Mouse (Mus musculus) skeletal muscle tissue, adult 2 months (tissue): Measurements from ENCODE around the gene Eif4g3.
A peak's percentile ranks its signal among the peaks of the same experiment; 100 is the strongest.

ENCODE experiments used
- DNase-seq: peaks from one replicate; pipeline ENCODE4 v3.0.0-alpha.2; 2012; ENCODE audit warnings: low read depth, low spot score

Gene Eif4g3

DNA sequence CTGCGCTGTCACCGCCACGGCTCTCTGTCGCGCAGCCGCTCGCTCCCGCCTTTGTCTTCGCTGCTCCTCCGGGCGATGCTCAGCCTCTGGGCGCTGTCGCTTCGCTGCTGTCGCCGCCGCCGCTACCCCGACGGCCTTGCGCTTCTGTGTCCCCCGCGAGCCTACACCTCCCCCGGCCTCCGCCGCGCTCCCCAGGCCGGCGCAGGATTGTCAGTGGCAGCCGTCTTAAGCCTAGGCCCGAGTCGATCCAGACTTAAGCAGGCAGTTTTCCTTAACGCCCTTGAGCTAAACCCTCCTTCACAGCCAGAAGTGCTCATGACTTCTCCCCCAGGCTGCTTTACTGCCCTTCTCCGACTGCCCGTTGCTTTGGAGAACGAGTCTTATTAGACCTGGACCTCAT lies 224.6 kb downstream of the Eif4g3 start:
- DNase-seq: peak; percentile 19

GRCm38 (mm10) chr4:138217951-138218685 lies 225.3 kb downstream of the Eif4g3 start:
- no peak for DNase-seq

GRCm38 (mm10) chr4:138219331-138219730 lies 226.5 kb downstream of the Eif4g3 start:
- DNase-seq: no peak

GRCm38 (mm10) chr4:138220761-138221160 lies 227.9 kb downstream of the Eif4g3 start:
- DNase-seq: no peak

GRCm38 (mm10) chr4:138221406-138221805 lies 228.6 kb downstream of the Eif4g3 start:
- DNase-seq: no peak

GRCm38 (mm10) chr4:138222396-138222795 lies 229.6 kb downstream of the Eif4g3 start:
- no peak for DNase-seq

DNA sequence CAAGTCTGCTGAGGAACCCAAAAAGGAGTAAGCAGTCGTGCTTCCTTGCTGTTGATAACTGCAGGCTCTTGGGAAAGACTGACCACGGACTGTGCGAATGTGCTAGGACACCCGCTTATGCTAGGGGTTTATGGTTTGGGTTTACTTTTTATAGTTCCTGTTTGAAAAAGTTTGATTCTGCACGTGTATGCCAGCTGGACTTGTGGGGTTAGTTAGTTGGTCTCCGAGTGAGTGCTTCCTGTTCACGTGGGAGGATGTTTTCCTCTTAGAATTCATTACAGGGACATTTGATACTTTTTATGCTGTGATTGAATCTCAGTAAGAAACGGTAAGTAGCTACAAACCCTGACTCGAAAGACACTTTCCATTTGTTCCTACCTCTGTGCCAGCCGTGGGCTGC lies 230.8 kb downstream of the Eif4g3 start:
- DNase-seq: no peak

DNA sequence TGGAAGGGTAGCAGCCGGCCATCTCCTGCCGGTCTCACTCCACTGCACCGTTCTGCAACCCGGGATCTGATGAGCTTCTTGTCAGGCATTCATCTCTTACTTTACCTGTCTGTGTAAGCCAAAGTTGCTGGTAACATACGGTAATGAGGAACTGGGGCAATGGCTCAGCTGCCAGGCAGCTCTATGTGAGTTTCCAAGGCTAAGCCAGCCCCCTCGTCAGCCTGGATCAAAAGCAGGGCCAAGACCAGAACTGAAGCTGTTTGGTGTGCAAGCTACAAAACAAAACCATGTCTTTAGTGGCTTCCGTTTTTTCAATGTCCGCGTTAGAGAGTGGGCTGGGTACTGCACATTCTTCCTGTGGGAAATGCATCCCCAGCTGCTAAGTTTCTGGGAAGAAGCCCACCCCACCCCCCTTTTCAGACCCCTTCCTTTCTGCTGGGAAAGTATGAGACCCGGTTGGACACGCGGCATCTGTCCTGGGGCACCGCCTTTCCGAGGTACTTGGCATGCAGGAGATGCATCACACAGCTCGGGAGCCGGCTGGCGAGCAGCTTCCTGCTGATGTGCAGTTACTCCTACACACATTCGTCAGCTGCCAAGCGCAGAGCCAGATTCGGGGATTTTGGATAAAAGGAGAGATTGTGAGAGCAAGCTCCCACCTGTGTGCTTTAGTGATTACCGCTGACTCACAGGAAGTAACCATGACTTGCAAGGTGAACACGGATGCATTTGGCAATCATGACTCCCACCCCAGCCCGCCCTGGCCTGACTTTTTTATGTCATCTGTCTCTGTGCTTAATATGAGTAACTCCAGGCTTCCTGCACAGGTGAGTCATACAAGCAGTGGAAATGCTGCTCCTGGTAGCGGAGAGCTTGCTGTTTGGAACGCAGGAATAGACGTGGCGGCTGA lies 254.2 kb downstream of the Eif4g3 start:
- DNase-seq: no peak

DNA sequence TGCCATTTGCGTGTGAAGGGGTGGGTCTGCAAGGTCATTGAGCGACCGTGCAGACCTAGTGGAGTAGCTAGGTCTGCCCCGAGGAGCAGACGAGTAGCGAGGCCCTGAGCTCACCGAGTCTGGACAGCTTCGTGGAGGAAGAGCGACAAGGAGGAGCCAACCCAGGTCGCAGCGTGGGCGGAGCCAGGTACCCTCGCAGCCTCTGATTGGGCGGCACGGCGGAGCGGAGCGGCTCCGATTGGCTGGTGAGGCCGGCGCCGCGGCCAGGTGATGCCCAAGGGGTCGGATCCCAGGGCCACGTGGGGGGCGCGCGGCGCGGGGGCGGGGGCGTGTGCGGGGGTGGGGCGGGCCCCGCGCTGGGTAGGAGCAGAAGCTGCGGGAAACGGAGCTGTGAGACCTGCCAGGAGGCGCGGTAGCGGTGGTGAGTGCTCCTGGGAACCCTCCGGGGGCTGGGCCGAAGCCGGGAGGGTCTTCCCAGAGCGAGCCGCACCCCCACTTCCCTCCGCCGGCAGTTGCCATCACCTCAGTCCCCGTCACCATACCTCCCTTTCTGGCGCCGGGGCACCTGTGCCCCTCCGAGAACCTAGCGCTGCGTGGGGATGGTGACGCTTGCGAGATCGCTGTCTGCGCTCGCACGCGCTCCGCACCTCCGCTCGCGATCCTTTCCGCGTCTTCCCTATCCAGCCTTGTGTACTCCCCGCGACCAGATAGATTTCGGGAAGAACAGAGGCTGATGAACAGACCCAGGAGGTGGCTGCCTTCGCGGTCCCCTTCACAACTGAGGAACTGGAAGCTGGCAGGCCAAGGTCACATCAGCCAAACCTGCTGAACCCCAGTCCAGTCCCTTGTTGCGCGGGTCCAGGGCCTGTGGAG lies 257.5 kb downstream of the Eif4g3 start, which contains the start of the genes Sh2d5 and Kif17:
Gene Sh2d5, plus strand, starts transcription at position 316 of the 873 bp plus-strand sequence.
Gene Kif17, plus strand, starts transcription at position 348 of the 873 bp plus-strand sequence.
- peak; percentile 33 for DNase-seq

DNA sequence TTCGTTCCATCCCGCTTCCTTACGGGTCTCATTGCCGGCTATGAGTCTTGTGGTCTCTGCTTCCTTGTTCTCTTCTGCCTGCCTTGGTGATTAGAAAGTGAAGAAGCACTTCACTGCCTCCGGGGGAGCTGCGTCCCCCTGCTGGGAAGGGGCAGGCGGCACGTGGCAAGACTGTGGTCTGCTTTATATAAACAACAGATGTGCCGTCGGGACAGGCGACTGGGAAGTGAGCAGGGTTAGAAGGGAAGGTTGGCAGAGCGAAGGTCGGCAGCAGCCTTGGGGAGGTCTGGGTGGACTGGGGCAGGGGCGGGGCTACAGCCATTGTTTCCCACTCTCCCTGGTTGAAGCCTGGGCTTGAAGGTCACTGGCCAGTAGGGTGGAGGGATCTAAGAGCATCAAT lies 259.0 kb downstream of the Eif4g3 start:
- DNase-seq: no peak

DNA sequence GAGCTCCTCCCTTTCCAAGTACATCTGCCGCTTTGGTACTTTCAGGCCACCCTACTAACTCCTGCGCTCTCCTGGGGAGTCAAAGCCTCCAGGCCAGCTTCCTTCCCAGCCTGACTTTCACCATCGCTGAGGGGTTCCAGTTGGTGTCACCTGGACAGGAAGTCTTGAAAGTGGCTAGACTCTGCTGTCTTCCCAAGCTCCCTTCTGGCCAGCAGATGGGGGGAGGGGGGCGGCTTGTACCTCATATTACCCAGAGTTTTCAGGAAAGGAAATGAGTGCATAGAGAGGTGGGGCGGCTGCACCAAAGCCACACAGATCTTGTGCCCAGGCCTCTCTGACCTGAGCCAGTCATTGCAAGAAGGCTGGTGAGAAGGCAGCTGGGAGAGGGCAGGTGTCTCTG lies 259.4 kb downstream of the Eif4g3 start:
- DNase-seq: no peak

DNA sequence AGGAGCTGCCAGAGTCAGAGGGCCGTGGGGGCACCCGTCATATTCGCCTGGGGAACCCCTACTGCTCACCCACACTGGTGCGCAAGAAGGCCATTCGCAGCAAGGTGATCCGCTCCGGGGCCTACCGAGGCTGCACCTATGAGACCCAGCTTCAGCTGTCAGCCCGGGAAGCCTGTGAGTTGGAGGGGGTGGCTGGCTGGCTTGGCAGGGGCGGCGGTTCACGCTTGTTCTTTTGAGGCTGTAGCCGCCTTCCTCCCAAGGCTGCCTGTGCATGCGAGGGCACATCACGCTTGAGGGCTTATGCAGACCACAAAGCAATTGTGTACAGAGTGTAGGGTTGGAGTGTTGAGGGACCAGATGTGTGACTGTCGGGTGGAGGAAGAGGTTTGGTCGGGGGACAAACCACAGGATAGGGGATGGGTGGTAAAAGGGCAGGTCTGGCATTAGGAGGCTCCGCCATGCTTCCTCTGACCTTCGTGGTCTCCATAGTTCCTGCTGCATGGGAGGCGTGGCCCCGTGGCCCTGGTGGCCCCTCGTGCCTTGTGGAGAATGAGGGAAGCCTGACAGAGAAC lies 264.4 kb downstream of the Eif4g3 start:
- DNase-seq: no peak
